In the genomic region with DNA sequence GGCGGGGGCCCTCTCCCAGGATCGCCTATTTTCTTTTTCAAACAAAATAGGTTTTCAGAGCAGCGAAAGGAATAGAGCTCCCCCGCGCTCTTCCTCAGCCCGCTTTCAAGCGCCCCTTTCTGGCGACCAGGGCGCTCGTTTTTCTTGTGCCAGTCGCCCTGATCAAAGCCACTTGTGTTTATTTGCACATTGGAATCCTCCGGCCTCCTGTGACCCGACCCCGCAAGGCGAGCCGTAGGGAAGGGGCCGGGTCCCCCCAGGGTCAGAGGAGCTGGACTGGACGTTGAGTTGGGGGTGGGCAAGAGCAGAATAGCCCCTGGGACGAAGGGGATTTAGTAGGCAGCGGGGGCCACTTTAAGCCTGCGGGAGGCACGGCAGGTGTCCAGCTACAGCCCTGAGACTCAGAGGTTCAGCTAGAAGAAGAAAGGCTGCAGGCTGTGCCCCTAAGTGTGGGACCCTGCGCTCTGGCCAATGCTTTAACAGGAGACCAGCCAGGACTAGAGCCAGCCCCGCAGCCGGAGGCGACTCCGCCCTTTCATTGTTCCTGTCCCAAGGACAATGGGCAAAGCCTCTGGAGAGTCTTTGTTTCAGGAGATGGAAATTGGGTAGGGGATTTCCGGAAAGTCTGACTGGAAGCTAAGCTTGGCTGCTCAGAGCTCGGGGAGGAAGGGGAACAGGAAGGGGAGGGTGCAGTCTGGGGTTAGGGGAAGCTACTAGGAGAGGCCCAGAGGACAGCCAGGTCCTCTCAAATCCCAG, we compare ENCODE assay signal across 8 mouse cellular contexts.
DNase-seq lines count a peak whose midpoint lies in the region; ATAC-seq and TF ChIP-seq lines count a peak whose summit lies in the region.

No protein-coding gene starts in this region.

- H3K4me3 ChIP-seq in ES-Bruce4 (ENCODE audit: low read depth, low read length): peak overlapping the region; percentile 34
- peak overlapping the region; percentile 35 for H3K4me3 ChIP-seq in hindbrain, postnatal 0 days (ENCODE audit: low read length)

- H3K9me3 ChIP-seq in ES-Bruce4 (replicated peaks; ENCODE audit: control insufficient read depth, insufficient read depth, low read length, poor library complexity, severe bottlenecking): no peaks in the 10 kb centered on the region
- H3K9me3 ChIP-seq in hindbrain, postnatal 0 days (ENCODE audit: low read length): no peaks in the 10 kb centered on the region

- ATAC-seq in hindbrain, postnatal 0 days: peak; percentile 66

- no peak for TF ChIP-seq CTCF in ES-Bruce4 (IDR thresholded peaks at IDR 0.05; ENCODE audit: low read depth, low read length)
- no peak for TF ChIP-seq CTCF in brain, embryonic 14.5 days (IDR thresholded peaks at IDR 0.05; ENCODE audit: borderline replicate concordance, extremely low read depth, insufficient read depth, insufficient read length)
- no peak for TF ChIP-seq CTCF in hindbrain, postnatal 0 days (IDR thresholded peaks at IDR 0.05; ENCODE audit: low read depth)

- peaks cover 16% of the 10 kb centered on the region for H3K4me1 ChIP-seq in ES-Bruce4 (ENCODE audit: control insufficient read depth, insufficient read depth, low read length)
- H3K4me1 ChIP-seq in hindbrain, postnatal 0 days (ENCODE audit: insufficient read depth, low read length): peaks cover 17% of the 10 kb centered on the region; the same call in 1 of the 2 replicates

- 2% methylated on average over 29 of the region's 29 CpGs for WGBS in hindbrain, postnatal 0 days

- H3K4me2 ChIP-seq in hindbrain, postnatal 0 days (ENCODE audit: low read depth, low read length): peak overlapping the region; percentile 78

- TF ChIP-seq EP300 in ES-Bruce4 (IDR thresholded peaks at IDR 0.05; ENCODE audit: insufficient read depth, low read depth, low read length): peak; percentile 96

- intact Hi-C loops in left cerebral cortex, postnatal 4 days (cut with DNase I): no loop called here

- no peaks in the 10 kb centered on the region for H3K36me3 ChIP-seq in ES-Bruce4 (ENCODE audit: control insufficient read depth, insufficient read depth, low read length, poor library complexity, severe bottlenecking)
- no peaks in the 10 kb centered on the region for H3K36me3 ChIP-seq in hindbrain, postnatal 0 days (ENCODE audit: insufficient read depth, low read length)

- TF ChIP-seq POLR2A in ES-Bruce4 (IDR thresholded peaks at IDR 0.05; ENCODE audit: insufficient read depth, low read length): no peak
- TF ChIP-seq POLR2A in brain, embryonic 14.5 days (IDR thresholded peaks at IDR 0.05; ENCODE audit: borderline replicate concordance, extremely low read depth, insufficient read depth, insufficient read length, poor library complexity, severe bottlenecking): peak; percentile 7; the same call in 1 of the 2 replicates

- peak; percentile 83 for DNase-seq in brain, embryonic 14.5 days (ENCODE audit: low read depth)
- DNase-seq in gastrocnemius, postnatal 25 days: peak; percentile 50
- peak; percentile 57 for DNase-seq in hindbrain, postnatal 0 days (ENCODE audit: low spot score)
- peak; percentile 17 for DNase-seq in left cerebral cortex, postnatal 4 days
- peak; percentile 85 for DNase-seq in mesoderm, embryonic 11.5 days (ENCODE audit: low read depth, low spot score)
- DNase-seq in spleen, postnatal 10 days (ENCODE audit: low spot score in 2 of 2): peak; percentile 22 to 37
- no peak for DNase-seq in urinary bladder, adult 2 months (ENCODE audit: low spot score)

- H3K9ac ChIP-seq in ES-Bruce4 (ENCODE audit: low read depth, poor library complexity, severe bottlenecking): peak overlapping the region; percentile 45
- H3K9ac ChIP-seq in hindbrain, postnatal 0 days (replicated peaks; ENCODE audit: low read length): peak overlapping the region; percentile 56

- H3K27ac ChIP-seq in ES-Bruce4 (ENCODE audit: insufficient read depth, low read length): peak overlapping the region; percentile 95
- peak overlapping the region; percentile 74 for H3K27ac ChIP-seq in hindbrain, postnatal 0 days

- no peaks in the 10 kb centered on the region for H3K27me3 ChIP-seq in ES-Bruce4 (ENCODE audit: control insufficient read depth, insufficient read depth, low read length, poor library complexity, severe bottlenecking)
- H3K27me3 ChIP-seq in hindbrain, postnatal 0 days (ENCODE audit: insufficient read depth, low read length): no peaks in the 10 kb centered on the region
